Mouse (Mus musculus): ENCODE measurements around the gene Pip4p1.

GRCm38 (mm10) chr14:50938940-50939339, 8.3 kb upstream of the Pip4p1 start:
- TF ChIP-seq CTCF (IDR thresholded peaks at IDR 0.05; ENCODE audit: control insufficient read depth, insufficient read depth, low read length) = no peak
- no peak for TF ChIP-seq POLR2A (IDR thresholded peaks at IDR 0.05; ENCODE audit: borderline replicate concordance, control insufficient read depth, low read depth, low read length)
